Comparison of ENCODE assay signal across 27 mouse cellular contexts in the genomic region with DNA sequence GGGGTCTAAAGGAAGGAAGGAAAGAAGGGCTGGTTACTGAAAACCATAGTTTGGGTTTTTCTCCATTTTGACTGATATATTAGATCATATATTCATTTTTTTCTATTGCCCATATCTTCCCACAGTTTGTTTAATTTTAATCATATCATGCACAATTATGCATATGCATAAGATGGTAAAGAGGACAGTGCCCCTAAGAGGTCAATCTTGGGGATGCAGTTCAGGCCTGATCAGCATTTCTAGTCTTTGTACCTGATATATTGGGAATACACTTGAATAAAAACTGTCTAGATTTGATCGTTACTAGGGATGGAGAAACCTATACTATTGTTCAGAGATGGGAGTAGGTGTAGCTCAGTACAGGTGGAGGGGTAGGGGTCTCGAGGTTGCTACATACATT. TPM values are rescaled to one million over a fixed set of nuclear protein-coding genes. Genes with fewer than 3 reads are reported as not detected.
DNase-seq lines count a peak whose midpoint lies in the region; ATAC-seq and TF ChIP-seq lines count a peak whose summit lies in the region.
"Had no signal": no experiment of that assay in that cellular context is flagged by ENCODE, and none has a peak within 500 bp of the region (broad histone marks: within the 10 kb centered on the region; RNA-seq: fewer than 3 reads in every experiment).

No protein-coding gene starts in this region.

- no peaks in the 10 kb centered on the region for H3K27me3 ChIP-seq in intestine, postnatal 0 days (replicated peaks; ENCODE audit: control insufficient read depth, insufficient read depth, low read length)
- no peaks in the 10 kb centered on the region for H3K27me3 ChIP-seq in intestine, embryonic 15.5 days (replicated peaks)
- no peaks in the 10 kb centered on the region for H3K27me3 ChIP-seq in liver, postnatal 0 days (ENCODE audit: insufficient read depth, low read length)
- no peaks in the 10 kb centered on the region for H3K27me3 ChIP-seq in liver, embryonic 12.5 days (replicated peaks)
- H3K27me3 ChIP-seq: forebrain, embryonic 12.5 days; hindbrain, embryonic 15.5 days; liver, embryonic 15.5 days; midbrain, embryonic 15.5 days had no signal

- no peak for ATAC-seq in CD4-positive, CD25-positive, alpha-beta regulatory T cell, adult 4 months
- no peak for ATAC-seq in intestine, postnatal 0 days
- ATAC-seq in intestine, embryonic 15.5 days, result no peak
- no peak for ATAC-seq in liver, postnatal 0 days
- ATAC-seq in liver, embryonic 12.5 days, result no peak
- 0 out of 2 replicates have a peak, but pooled peaks have one; percentile 38 for ATAC-seq in erythroblast, adult 5-6 weeks (replicated peaks; ENCODE audit: low FRiP score, poor library complexity, severe bottlenecking)
- ATAC-seq: forebrain, postnatal 0 days; midbrain, embryonic 15.5 days had no signal

- peak; percentile 50 for TF ChIP-seq CTCF in intestine, postnatal 0 days (IDR thresholded peaks at IDR 0.05; ENCODE audit: low read depth)
- peak; percentile 51 for TF ChIP-seq CTCF in liver, postnatal 0 days (IDR thresholded peaks at IDR 0.05; ENCODE audit: low read depth)

- no peaks in the 10 kb centered on the region for H3K9me3 ChIP-seq in intestine, postnatal 0 days (ENCODE audit: control insufficient read depth)
- H3K9me3 ChIP-seq in intestine, embryonic 15.5 days, result no peaks in the 10 kb centered on the region
- no peaks in the 10 kb centered on the region for H3K9me3 ChIP-seq in liver, postnatal 0 days (ENCODE audit: low read length)
- no peaks in the 10 kb centered on the region for H3K9me3 ChIP-seq in liver, embryonic 12.5 days (replicated peaks)
- H3K9me3 ChIP-seq: forebrain, embryonic 12.5 days; hindbrain, embryonic 15.5 days; liver, embryonic 15.5 days; midbrain, embryonic 15.5 days had no signal

- no peak overlapping the region for H3K27ac ChIP-seq in intestine, postnatal 0 days (ENCODE audit: low read depth, low read length)
- H3K27ac ChIP-seq in intestine, embryonic 15.5 days, result no peak overlapping the region
- no peak overlapping the region for H3K27ac ChIP-seq in liver, postnatal 0 days (ENCODE audit: low read depth)
- H3K27ac ChIP-seq in liver, embryonic 12.5 days, result no peak overlapping the region
- H3K27ac ChIP-seq: forebrain, embryonic 12.5 days; hindbrain, embryonic 15.5 days; liver, embryonic 15.5 days; midbrain, embryonic 15.5 days had no signal

- 93% methylated on average over 2 of the region's 2 CpGs for WGBS in intestine, postnatal 0 days
- 92% methylated on average over 2 of the region's 2 CpGs for WGBS in intestine, embryonic 15.5 days
- 75% methylated on average over 2 of the region's 2 CpGs for WGBS in liver, postnatal 0 days (ENCODE audit: insufficient replicate concordance)
- 82% methylated on average over 2 of the region's 2 CpGs for WGBS in liver, embryonic 12.5 days (ENCODE audit: insufficient replicate concordance)

- no peaks in the 10 kb centered on the region for H3K4me1 ChIP-seq in intestine, postnatal 0 days (replicated peaks; ENCODE audit: control insufficient read depth, insufficient read depth, low read length)
- H3K4me1 ChIP-seq in intestine, embryonic 15.5 days (replicated peaks), result 0 out of 2 replicates have a peak, but pooled peaks cover 2% of the 10 kb centered on the region
- H3K4me1 ChIP-seq in liver, postnatal 0 days (ENCODE audit: insufficient read depth), result peaks cover 6% of the 10 kb centered on the region
- H3K4me1 ChIP-seq in liver, embryonic 12.5 days, result peaks cover 14% of the 10 kb centered on the region
- H3K4me1 ChIP-seq: forebrain, embryonic 12.5 days; hindbrain, embryonic 15.5 days; midbrain, embryonic 15.5 days had no signal

- no peak for TF ChIP-seq EP300 in liver, postnatal 0 days (IDR thresholded peaks at IDR 0.05; ENCODE audit: low read depth)

- H3K9ac ChIP-seq in intestine, postnatal 0 days (ENCODE audit: low read depth, low read length), result no peak overlapping the region
- no peak overlapping the region for H3K9ac ChIP-seq in intestine, embryonic 15.5 days
- no peak overlapping the region for H3K9ac ChIP-seq in liver, postnatal 0 days (replicated peaks)
- H3K9ac ChIP-seq in liver, embryonic 12.5 days, result no peak overlapping the region
- H3K9ac ChIP-seq: forebrain, embryonic 12.5 days; forebrain, postnatal 0 days; hindbrain, embryonic 15.5 days; liver, embryonic 15.5 days; midbrain, embryonic 15.5 days had no signal

- DNase-seq in CD4-positive, CD25-positive, alpha-beta regulatory T cell, adult 2 months (ENCODE audit: low read depth, low spot score), result peak; percentile 21
- no peak for DNase-seq in liver, postnatal 0 days
- no peak for DNase-seq in thymus, adult 18-20 months
- DNase-seq: cerebellum, adult 2 months; cerebellum, postnatal 14 days; forebrain, postnatal 0 days; gastrocnemius, postnatal 10 days; kidney, adult 9 months; kidney, postnatal 14 days; left cerebral cortex, postnatal 4 days; lung, postnatal 10 days; right cerebral cortex, adult 18-20 months; spleen, adult 18-20 months; thymus, postnatal 4 days had no signal

- H3K36me3 ChIP-seq in intestine, postnatal 0 days (ENCODE audit: control insufficient read depth, insufficient read depth), result peaks cover 52% of the 10 kb centered on the region
- peaks cover 29% of the 10 kb centered on the region for H3K36me3 ChIP-seq in intestine, embryonic 15.5 days
- peaks cover 69% of the 10 kb centered on the region for H3K36me3 ChIP-seq in liver, postnatal 0 days (replicated peaks; ENCODE audit: insufficient read depth, low read length)
- peaks cover 85% of the 10 kb centered on the region for H3K36me3 ChIP-seq in liver, embryonic 12.5 days

- no peak overlapping the region for H3K4me2 ChIP-seq in intestine, postnatal 0 days (replicated peaks; ENCODE audit: low read depth)
- H3K4me2 ChIP-seq in intestine, embryonic 15.5 days (replicated peaks), result no peak overlapping the region
- H3K4me2 ChIP-seq in liver, postnatal 0 days (ENCODE audit: low read depth, low read length), result no peak overlapping the region
- no peak overlapping the region for H3K4me2 ChIP-seq in liver, embryonic 12.5 days
- H3K4me2 ChIP-seq: forebrain, embryonic 12.5 days; heart, embryonic 11.5 days; hindbrain, embryonic 15.5 days; liver, embryonic 15.5 days; midbrain, embryonic 15.5 days had no signal

- H3K4me3 ChIP-seq in intestine, postnatal 0 days (ENCODE audit: low read depth, low read length), result no peak overlapping the region
- H3K4me3 ChIP-seq in intestine, embryonic 15.5 days (replicated peaks), result no peak overlapping the region
- H3K4me3 ChIP-seq in liver, postnatal 0 days (ENCODE audit: low read depth, low read length), result no peak overlapping the region
- no peak overlapping the region for H3K4me3 ChIP-seq in liver, embryonic 12.5 days
- H3K4me3 ChIP-seq: forebrain, embryonic 12.5 days; hindbrain, embryonic 15.5 days; liver, embryonic 15.5 days; midbrain, embryonic 15.5 days had no signal

RNA-seq across cellular contexts. Expression of a gene that starts 11.5 kb away (rescaled TPM):
- polyA plus RNA-seq in CD4-positive, CD25-positive, alpha-beta regulatory T cell, adult 4 months (2017; shearing (Covaris generic)), result 10 to 100 TPM; 28.9 to 44.3 TPM
- polyA plus RNA-seq in intestine, postnatal 0 days (2015; fragmentation: Nextera tagmentation; extraction: Ambion mirVana), result 11.7 and 12.9 TPM in 2 replicates
- 12.7 and 14.8 TPM in 2 replicates for polyA plus RNA-seq in intestine, embryonic 15.5 days (2015; fragmentation: Nextera tagmentation; extraction: Ambion mirVana)
- polyA plus RNA-seq in liver, postnatal 0 days (2015; fragmentation: Nextera tagmentation; extraction: Ambion mirVana), result 2.5 and 2.9 TPM in 2 replicates
- polyA plus RNA-seq in liver, embryonic 12.5 days (2016; fragmentation: Nextera tagmentation; extraction: Ambion mirVana), result 9.0 and 11.4 TPM in 2 replicates
- 3.8 and 12.7 TPM in 2 replicates for total RNA-seq in erythroblast, adult 5-6 weeks (2015; ENCODE audit: low replicate concordance)
- 4.9 and 7.5 TPM in 2 replicates for total RNA-seq in erythroblast, adult 5-6 weeks (2017; ENCODE audit: low replicate concordance)

RNA-seq across cellular contexts. Expression of a gene that starts 13.3 kb away (rescaled TPM):
- polyA plus RNA-seq in CD4-positive, CD25-positive, alpha-beta regulatory T cell, adult 4 months (2017; shearing (Covaris generic)), result 10 to 100 TPM; 16.9 to 30.3 TPM
- 32.5 TPM in 2 replicates for polyA plus RNA-seq in intestine, postnatal 0 days (2015; fragmentation: Nextera tagmentation; extraction: Ambion mirVana)
- 118 and 121 TPM in 2 replicates for polyA plus RNA-seq in intestine, embryonic 15.5 days (2015; fragmentation: Nextera tagmentation; extraction: Ambion mirVana)
- 48.3 and 57.6 TPM in 2 replicates for polyA plus RNA-seq in liver, postnatal 0 days (2015; fragmentation: Nextera tagmentation; extraction: Ambion mirVana)
- 150 and 158 TPM in 2 replicates for polyA plus RNA-seq in liver, embryonic 12.5 days (2016; fragmentation: Nextera tagmentation; extraction: Ambion mirVana)
- total RNA-seq in erythroblast, adult 5-6 weeks (2015; ENCODE audit: low replicate concordance), result 59.4 and 74.7 TPM in 2 replicates
- total RNA-seq in erythroblast, adult 5-6 weeks (2017; ENCODE audit: low replicate concordance), result 188 and 334 TPM in 2 replicates

RNA-seq across cellular contexts. Expression of a gene that starts 20.0 kb away (rescaled TPM):
- polyA plus RNA-seq in CD4-positive, CD25-positive, alpha-beta regulatory T cell, adult 4 months (2017; shearing (Covaris generic)), result 10 to 100 TPM; 28.9 to 34.0 TPM
- 28.2 and 30.2 TPM in 2 replicates for polyA plus RNA-seq in intestine, postnatal 0 days (2015; fragmentation: Nextera tagmentation; extraction: Ambion mirVana)
- 51.3 and 52.8 TPM in 2 replicates for polyA plus RNA-seq in intestine, embryonic 15.5 days (2015; fragmentation: Nextera tagmentation; extraction: Ambion mirVana)
- 20.9 and 23.1 TPM in 2 replicates for polyA plus RNA-seq in liver, postnatal 0 days (2015; fragmentation: Nextera tagmentation; extraction: Ambion mirVana)
- polyA plus RNA-seq in liver, embryonic 12.5 days (2016; fragmentation: Nextera tagmentation; extraction: Ambion mirVana), result 42.0 and 45.6 TPM in 2 replicates
- 5.2 and 7.7 TPM in 2 replicates for total RNA-seq in erythroblast, adult 5-6 weeks (2015; ENCODE audit: low replicate concordance)
- total RNA-seq in erythroblast, adult 5-6 weeks (2017; ENCODE audit: low replicate concordance), result 5.6 and 9.9 TPM in 2 replicates

RNA-seq across cellular contexts. Expression of a gene that starts 34.8 kb away (rescaled TPM):
- polyA plus RNA-seq in CD4-positive, CD25-positive, alpha-beta regulatory T cell, adult 4 months (2017; shearing (Covaris generic)), result under 1 TPM in 1 of 2 experiments, not detected in 1; 0.94 TPM
- 0.77 and 1.3 TPM in 2 replicates for polyA plus RNA-seq in intestine, postnatal 0 days (2015; fragmentation: Nextera tagmentation; extraction: Ambion mirVana)
- 0.96 and 1.3 TPM in 2 replicates for polyA plus RNA-seq in intestine, embryonic 15.5 days (2015; fragmentation: Nextera tagmentation; extraction: Ambion mirVana)
- 0.43 TPM in 2 replicates for polyA plus RNA-seq in liver, postnatal 0 days (2015; fragmentation: Nextera tagmentation; extraction: Ambion mirVana)
- 0.61 and 1.0 TPM in 2 replicates for polyA plus RNA-seq in liver, embryonic 12.5 days (2016; fragmentation: Nextera tagmentation; extraction: Ambion mirVana)
- total RNA-seq in erythroblast, adult 5-6 weeks (2015; ENCODE audit: low replicate concordance), result not detected in 2 replicates
- 1.5 TPM in 1 of 2 replicates, not detected in the other for total RNA-seq in erythroblast, adult 5-6 weeks (2017; ENCODE audit: low replicate concordance)
- total RNA-seq: granulocyte monocyte progenitor cell, adult 5-6 weeks; hematopoietic stem cell, adult 5-6 weeks had no signal
- polyA plus RNA-seq: C2C12 had no signal

RNA-seq across cellular contexts. Expression of a gene that starts 43.3 kb away (rescaled TPM):
- 1 to 10 TPM; 6.0 to 6.1 TPM for polyA plus RNA-seq in CD4-positive, CD25-positive, alpha-beta regulatory T cell, adult 4 months (2017; shearing (Covaris generic))
- 3.2 and 4.4 TPM in 2 replicates for polyA plus RNA-seq in intestine, postnatal 0 days (2015; fragmentation: Nextera tagmentation; extraction: Ambion mirVana)
- 9.3 and 10.7 TPM in 2 replicates for polyA plus RNA-seq in intestine, embryonic 15.5 days (2015; fragmentation: Nextera tagmentation; extraction: Ambion mirVana)
- 1.2 and 1.6 TPM in 2 replicates for polyA plus RNA-seq in liver, postnatal 0 days (2015; fragmentation: Nextera tagmentation; extraction: Ambion mirVana)
- 5.1 and 5.6 TPM in 2 replicates for polyA plus RNA-seq in liver, embryonic 12.5 days (2016; fragmentation: Nextera tagmentation; extraction: Ambion mirVana)
- total RNA-seq in erythroblast, adult 5-6 weeks (2015; ENCODE audit: low replicate concordance), result 2.5 and 18.8 TPM in 2 replicates
- 0.98 and 4.4 TPM in 2 replicates for total RNA-seq in erythroblast, adult 5-6 weeks (2017; ENCODE audit: low replicate concordance)
